Mouse (Mus musculus): Measurements from ENCODE around the gene Fam57a.

- TF ChIP-seq POLR2A (IDR thresholded peaks at IDR 0.05; ENCODE audit: insufficient read depth, low read depth, low read length) (no peak), CTCF (IDR thresholded peaks at IDR 0.05) (no peak), EP300 (IDR thresholded peaks at IDR 0.05; ENCODE audit: insufficient read depth, low read depth, low read length) (no peak)
Measured at GRCm38 (mm10) chr11:76160251-76160650, 19.2 kb upstream of the Fam57a start.
